Mouse (Mus musculus): Measurements from ENCODE around the gene Smim4.

The Smim4 gene

DNA sequence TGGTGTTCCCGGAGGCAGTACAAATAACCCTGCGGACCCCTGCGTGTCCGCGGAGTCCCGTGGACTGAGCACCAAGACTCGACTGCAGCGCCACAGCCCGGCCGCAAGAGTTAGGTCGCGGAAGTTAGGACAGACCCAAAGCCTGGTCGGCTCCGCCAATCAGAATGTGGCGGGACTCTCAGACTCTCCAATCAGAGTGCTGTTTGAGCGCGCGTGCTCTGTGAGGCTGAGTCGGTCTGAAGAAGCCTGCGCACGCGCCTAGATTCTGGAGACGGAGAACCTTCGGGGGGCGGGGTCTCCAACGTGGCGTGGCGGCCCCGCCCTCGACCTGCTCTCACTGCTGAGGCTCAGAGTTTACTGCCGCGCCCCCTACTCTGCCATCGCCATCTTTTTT is at the start of gene Smim4:
Smim4 (minus strand) TSS at position 131 of the 394 bp plus-strand sequence.
- peak; percentile 95 to 96 for DNase-seq (ENCODE audit: low read depth in 2 of 2, low spot score in 2 of 2)

DNA sequence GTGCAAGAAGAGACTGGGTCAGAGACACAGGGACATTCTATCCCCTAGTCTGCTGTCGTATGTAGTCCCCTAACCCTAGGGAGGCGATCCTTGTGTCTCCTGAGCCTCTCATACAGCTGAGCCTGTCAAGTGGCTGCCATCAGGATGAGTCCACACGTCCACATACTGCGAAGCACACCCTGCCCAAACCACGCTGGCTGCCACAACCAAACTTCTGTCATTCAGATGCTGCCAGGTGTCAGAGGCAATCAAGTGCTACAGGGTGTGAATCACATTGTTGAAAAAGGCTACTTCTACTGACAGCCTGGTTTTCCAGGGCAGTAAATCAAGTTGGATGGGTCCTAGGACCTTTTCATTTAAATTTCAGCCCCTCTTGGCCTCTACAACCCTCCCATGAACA is 49.0 kb upstream of the Smim4 start:
- no peak for DNase-seq (ENCODE audit: low read depth in 2 of 2, low spot score in 2 of 2)

GRCm38 (mm10) chr14:31177287-31177686 is 48.5 kb upstream of the Smim4 start:
- DNase-seq (ENCODE audit: low read depth in 2 of 2, low spot score in 2 of 2): no peak

GRCm38 (mm10) chr14:31173537-31173936 is 44.8 kb upstream of the Smim4 start:
- DNase-seq (ENCODE audit: low read depth in 2 of 2, low spot score in 2 of 2): no peak

- DNase-seq (ENCODE audit: low read depth in 2 of 2, low spot score in 2 of 2): no peak
Measured at GRCm38 (mm10) chr14:31172781-31173455, 44.2 kb upstream of the Smim4 start.

GRCm38 (mm10) chr14:31171821-31172220 is 43.1 kb upstream of the Smim4 start:
- DNase-seq (ENCODE audit: low read depth in 2 of 2, low spot score in 2 of 2): no peak

GRCm38 (mm10) chr14:31171386-31171785 is 42.6 kb upstream of the Smim4 start:
- DNase-seq (ENCODE audit: low read depth in 2 of 2, low spot score in 2 of 2): no peak

DNA sequence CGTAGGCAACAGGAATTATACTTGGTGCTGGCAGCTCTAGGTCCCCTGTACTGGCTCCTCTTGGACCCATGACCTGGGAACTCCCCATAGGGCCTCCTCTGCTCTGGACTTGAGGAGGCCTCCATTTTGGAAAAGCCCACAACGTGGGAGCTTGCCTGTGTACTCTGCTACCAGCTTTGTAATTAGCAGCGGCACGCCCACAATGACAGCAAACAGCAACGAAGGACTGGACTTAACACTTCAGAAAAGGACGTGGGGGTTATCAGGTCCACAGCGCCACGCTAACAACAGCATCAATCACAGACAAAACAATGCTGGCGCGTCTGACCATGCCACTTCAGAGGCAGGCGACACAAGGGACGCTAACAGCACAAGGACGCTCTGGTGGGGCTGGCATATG is 42.2 kb upstream of the Smim4 start:
- no peak for DNase-seq (ENCODE audit: low read depth in 2 of 2, low spot score in 2 of 2)

GRCm38 (mm10) chr14:31169508-31169907 is 40.8 kb upstream of the Smim4 start:
- DNase-seq (ENCODE audit: low read depth in 2 of 2, low spot score in 2 of 2): no peak

DNA sequence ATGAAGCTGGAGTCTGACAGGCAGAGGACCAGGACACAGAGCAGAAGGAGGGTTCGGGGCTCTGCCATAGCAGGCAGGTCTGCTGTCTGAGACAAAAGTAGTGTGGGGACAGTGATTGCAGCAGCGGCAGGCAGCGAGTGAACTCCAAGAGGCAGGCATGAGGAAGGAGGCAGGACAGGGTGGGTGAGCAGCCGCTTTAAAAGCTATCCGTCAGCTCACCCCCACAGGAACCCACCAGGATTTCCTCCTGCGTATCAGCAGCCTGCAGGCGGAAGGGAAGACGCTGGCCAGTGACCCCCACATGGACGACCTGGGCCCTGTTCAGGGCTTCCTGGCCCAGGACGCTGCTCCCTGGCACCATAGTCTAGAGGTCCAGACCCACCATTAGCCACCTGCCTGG is 39.7 kb upstream of the Smim4 start, which contains the start of gene Stab1:
Stab1 (minus strand) TSS at position 217 of the 400 bp plus-strand sequence.
- no peak for DNase-seq (ENCODE audit: low read depth in 2 of 2, low spot score in 2 of 2)

DNA sequence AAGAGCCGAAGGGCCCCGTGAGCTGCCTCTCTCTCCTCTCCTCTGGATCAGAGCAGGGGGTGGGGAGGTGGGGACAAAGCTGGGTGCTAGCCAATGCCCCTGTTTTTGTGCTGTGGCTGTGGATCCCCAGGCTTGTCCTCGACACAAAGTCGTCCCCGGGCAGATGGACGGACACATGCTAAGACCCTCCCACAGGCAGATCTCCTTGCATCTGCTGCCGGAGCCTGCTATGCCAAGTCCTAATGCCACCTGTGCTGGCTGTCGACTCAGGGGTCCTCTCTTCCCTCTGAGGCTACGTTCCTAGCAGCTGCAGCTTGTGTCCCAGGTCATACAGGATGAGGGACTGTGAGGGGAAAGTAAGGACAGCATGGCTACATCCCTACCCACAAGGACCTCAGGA is 38.1 kb upstream of the Smim4 start:
- no peak for DNase-seq (ENCODE audit: low read depth in 2 of 2, low spot score in 2 of 2)

DNA sequence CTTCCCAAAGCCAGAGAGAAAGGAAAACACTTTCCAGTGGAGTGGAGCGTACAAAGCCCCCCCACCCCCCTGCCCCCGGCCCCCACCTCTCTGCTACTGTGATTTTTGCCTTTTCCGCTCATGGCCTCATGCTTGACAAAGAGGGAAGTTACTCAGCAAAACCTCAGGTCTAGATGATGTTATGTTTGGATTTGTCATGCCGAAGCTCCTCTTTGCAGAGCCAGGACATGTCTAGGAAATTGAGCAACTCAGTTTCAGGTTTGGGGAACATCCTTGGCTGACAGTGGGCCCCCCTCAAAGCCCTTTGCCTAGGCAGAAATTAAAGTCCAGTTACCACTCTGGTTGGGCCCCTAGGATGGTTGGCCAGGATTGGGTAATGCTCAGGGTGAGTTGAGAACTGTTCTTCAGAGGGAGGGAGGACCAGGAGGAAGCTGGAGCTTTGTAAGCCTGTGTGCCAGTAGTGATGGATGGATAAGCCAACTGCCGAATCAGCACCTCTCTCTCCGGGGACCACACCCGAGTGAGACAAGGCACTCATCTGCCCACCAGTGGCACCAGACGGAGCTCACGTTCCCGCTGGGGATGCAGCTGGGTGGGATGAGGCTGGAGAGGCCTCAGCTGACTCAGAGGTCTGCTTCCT is 37.4 kb upstream of the Smim4 start:
- DNase-seq (ENCODE audit: low read depth in 2 of 2, low spot score in 2 of 2): no peak

- DNase-seq (ENCODE audit: low read depth in 2 of 2, low spot score in 2 of 2): no peak
Measured at GRCm38 (mm10) chr14:31165458-31165857, 36.7 kb upstream of the Smim4 start.

- no peak for DNase-seq (ENCODE audit: low read depth in 2 of 2, low spot score in 2 of 2)
Measured at GRCm38 (mm10) chr14:31165010-31165409, 36.3 kb upstream of the Smim4 start.

- DNase-seq (ENCODE audit: low read depth in 2 of 2, low spot score in 2 of 2): no peak
Measured at GRCm38 (mm10) chr14:31164067-31164466, 35.3 kb upstream of the Smim4 start.

GRCm38 (mm10) chr14:31161638-31162037 is 32.9 kb upstream of the Smim4 start:
- no peak for DNase-seq (ENCODE audit: low read depth in 2 of 2, low spot score in 2 of 2)

GRCm38 (mm10) chr14:31161191-31161590 is 32.4 kb upstream of the Smim4 start:
- DNase-seq (ENCODE audit: low read depth in 2 of 2, low spot score in 2 of 2): no peak

DNA sequence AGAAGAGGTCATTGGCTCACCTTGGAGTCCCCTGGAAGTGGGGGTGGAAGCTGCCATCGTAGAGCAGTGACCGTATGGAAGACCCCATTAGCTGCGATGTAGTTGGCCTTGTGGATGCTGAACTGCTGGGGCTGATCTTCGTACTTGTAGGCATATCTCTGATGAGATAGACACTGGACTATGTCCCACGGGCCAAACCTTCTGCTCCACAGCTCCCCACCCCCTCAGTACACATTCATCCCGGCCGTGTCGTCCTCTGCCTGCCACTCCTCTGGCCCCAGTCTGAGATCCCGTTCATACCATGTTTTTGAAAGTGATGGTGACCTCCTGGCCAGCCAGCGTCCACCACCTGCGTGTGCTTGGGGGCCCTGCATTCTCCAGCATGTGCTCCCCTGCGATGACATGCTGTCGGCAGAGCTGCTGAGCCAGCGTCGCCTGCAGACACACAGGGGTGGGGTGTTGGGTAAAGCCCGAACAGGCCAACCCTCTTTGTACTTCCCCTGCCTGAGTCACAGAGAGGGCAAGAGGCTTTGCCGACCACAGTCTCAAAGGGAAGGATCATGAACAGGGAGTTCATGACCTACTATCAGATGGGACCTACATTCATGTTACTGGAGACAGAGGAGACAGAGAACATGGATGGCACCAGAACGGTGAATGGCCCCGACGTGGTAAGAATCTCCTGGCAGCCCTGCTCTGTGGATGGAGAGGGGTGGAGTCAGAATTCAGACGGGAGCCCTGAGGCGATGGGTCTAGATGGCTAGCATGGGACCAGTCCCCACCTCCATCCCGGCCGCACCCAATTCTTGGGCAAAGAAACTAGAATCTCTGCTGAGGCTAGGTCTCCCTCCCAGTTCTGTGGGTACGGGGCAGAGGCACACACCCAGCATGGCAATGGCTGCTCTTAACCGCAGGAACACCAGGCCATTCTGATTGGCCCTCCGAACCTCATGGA is 31.7 kb upstream of the Smim4 start:
- DNase-seq (ENCODE audit: low read depth in 2 of 2, low spot score in 2 of 2): no peak

DNA sequence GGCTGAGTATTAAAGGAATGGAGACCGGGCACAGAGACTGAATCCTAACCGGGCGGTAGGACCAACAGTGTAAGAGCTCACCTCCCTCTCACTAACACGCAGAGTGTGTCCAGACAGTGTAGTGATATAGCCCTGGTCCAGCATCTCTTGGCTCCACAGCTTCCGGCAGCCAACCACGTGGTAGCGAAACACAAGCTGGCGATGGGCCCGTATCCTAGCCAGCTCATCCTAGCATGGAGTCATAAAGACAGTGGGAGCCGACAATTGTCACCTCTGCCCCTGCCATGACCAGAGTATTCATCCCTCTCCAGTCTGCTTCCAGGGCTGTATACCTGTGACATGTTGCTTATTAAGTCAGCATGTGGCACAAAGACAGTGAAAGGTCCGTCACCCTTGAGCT is 16.9 kb upstream of the Smim4 start:
- no peak for DNase-seq (ENCODE audit: low read depth in 2 of 2, low spot score in 2 of 2)

DNA sequence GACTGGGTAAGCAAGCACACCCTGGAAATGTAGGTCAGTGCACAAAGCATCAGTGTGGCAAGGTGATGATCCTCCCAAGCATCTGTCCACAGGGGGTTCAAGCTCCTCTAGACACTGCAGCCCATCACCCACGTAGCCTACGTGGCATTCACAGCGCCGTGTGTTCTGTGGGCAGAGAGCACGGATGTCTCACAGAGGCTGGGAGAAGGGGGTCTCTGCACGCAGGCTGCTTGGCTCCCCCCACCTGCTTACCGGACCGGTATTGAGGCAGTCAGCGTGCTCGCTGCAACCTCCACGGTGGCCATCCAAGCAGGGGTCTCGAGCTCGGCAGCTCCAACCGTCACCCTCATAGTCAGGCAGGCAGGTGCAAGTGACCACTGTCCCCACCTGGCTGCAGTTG is 12.3 kb upstream of the Smim4 start:
- DNase-seq (ENCODE audit: low read depth in 2 of 2, low spot score in 2 of 2): no peak

DNA sequence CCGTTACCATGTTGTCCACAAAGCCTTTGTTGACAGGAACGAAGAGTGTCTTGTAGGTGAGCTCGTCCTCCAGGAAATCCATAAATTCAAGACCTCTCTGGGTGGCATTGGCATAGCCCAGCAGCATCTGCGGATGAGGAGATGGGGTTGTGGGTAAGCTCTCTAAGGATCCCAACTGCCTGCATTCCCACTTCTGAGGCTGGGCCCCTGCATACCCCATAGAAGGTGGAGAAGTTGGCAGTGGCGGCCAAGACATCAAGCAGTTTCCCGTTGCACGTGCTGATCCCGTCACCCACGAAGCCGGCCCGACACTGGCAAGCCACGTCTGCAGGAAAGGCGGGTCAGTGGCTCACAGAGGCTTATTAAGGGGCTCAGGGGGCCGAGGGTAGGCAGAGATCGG is 11.4 kb upstream of the Smim4 start:
- DNase-seq (ENCODE audit: low read depth in 2 of 2, low spot score in 2 of 2): no peak

GRCm38 (mm10) chr14:31139666-31140065 is 10.9 kb upstream of the Smim4 start:
- no peak for DNase-seq (ENCODE audit: low read depth in 2 of 2, low spot score in 2 of 2)

All from CD8-positive naive resting alpha-beta T cell, adult 2 months (primary cell).